Mouse (Mus musculus): ENCODE results near the gene Olfr1289. TPM values are rescaled to one million over a fixed set of nuclear protein-coding genes. Genes with fewer than 3 reads are reported as not detected.

Olfr1289 gene
- polyA plus RNA-seq, 1 experiment from 2014 or later = not detected

DNA sequence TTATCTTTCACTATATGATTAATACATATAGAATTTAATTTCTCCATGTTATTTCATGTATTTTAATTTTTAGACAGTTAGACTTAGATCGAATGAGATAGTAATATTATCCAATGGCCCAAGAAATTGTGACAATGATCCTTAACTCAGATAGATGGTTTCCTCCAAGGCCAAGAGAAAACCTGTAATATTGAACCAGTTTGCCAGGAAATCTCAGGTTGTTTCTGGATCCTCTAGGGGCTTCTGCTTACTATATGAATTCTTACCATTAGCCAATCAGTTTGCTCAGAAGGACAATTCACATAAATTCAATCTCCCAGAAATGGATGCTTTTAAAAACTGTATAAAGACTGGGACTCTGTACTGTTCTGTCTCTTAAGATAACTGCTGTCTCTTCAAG lies 44.3 kb downstream of the Olfr1289 start, which contains the start of gene Olfr1293-ps:
Gene Olfr1293-ps (plus strand): TSS at position 301 of the 400 bp plus-strand sequence.
- ATAC-seq = no peak
- DNase-seq (ENCODE audit: low spot score) = no peak
- Histone ChIP-seq H3K4me2 (replicated peaks; ENCODE audit: low read depth, low read length) (no peak within 1 kb of the TSS), H3K4me1 (ENCODE audit: insufficient read depth, low read depth, low read length) (no peaks in the 10 kb centered on the region), H3K9me3 (ENCODE audit: low read length) (no peaks in the 10 kb centered on the region; the same call in 1 of the 2 replicates), H3K27ac (ENCODE audit: low read length) (no peak within 1 kb of the TSS), H3K9ac (replicated peaks; ENCODE audit: low read depth) (no peak within 1 kb of the TSS), H3K27me3 (replicated peaks; ENCODE audit: insufficient read depth, low read length) (no peaks in the 10 kb centered on the region), H3K36me3 (ENCODE audit: insufficient read depth, low read length) (no peaks in the 10 kb centered on the region), H3K4me3 (ENCODE audit: low read depth, low read length) (no peak within 1 kb of the TSS)
- no peak for TF ChIP-seq CTCF (IDR thresholded peaks at IDR 0.05)
- no peak for TF ChIP-seq EP300 (IDR thresholded peaks at IDR 0.05)
- 74% methylated on average over 1 of the region's 1 CpGs for WGBS

Other genes with a start within 250 kb of the Olfr1289 start
- not detected in 2 replicates for gene Olfr1275, start 245.5 kb upstream of the Olfr1289 start, polyA plus RNA-seq (2015; fragmentation: Nextera tagmentation; extraction: Ambion mirVana)
- not detected in 2 replicates for gene Olfr1276, start 226.3 kb upstream of the Olfr1289 start, polyA plus RNA-seq (2015; fragmentation: Nextera tagmentation; extraction: Ambion mirVana)
- gene Olfr1277, start 206.7 kb upstream of the Olfr1289 start, polyA plus RNA-seq (2015; fragmentation: Nextera tagmentation; extraction: Ambion mirVana) = not detected in 2 replicates
- gene Olfr1278, start 190.7 kb upstream of the Olfr1289 start, polyA plus RNA-seq (2015; fragmentation: Nextera tagmentation; extraction: Ambion mirVana) = not detected in 2 replicates
- gene Olfr1279, start 180.2 kb upstream of the Olfr1289 start, polyA plus RNA-seq (2015; fragmentation: Nextera tagmentation; extraction: Ambion mirVana) = not detected in 2 replicates
- not detected in 2 replicates for gene Olfr1280, start 166.8 kb upstream of the Olfr1289 start, polyA plus RNA-seq (2015; fragmentation: Nextera tagmentation; extraction: Ambion mirVana)
- not detected in 2 replicates for gene Olfr1281, start 154.3 kb upstream of the Olfr1289 start, polyA plus RNA-seq (2015; fragmentation: Nextera tagmentation; extraction: Ambion mirVana)
- gene Olfr1282, start 144.7 kb upstream of the Olfr1289 start, polyA plus RNA-seq (2015; fragmentation: Nextera tagmentation; extraction: Ambion mirVana) = not detected in 2 replicates
- gene Olfr1283, start 114.0 kb upstream of the Olfr1289 start, polyA plus RNA-seq (2015; fragmentation: Nextera tagmentation; extraction: Ambion mirVana) = not detected in 2 replicates
- not detected in 2 replicates for gene Olfr1284, start 105.3 kb upstream of the Olfr1289 start, polyA plus RNA-seq (2015; fragmentation: Nextera tagmentation; extraction: Ambion mirVana)
- not detected in 2 replicates for gene Olfr1286, start 57.7 kb upstream of the Olfr1289 start, polyA plus RNA-seq (2015; fragmentation: Nextera tagmentation; extraction: Ambion mirVana)
- gene Olfr1287, start 31.7 kb upstream of the Olfr1289 start, polyA plus RNA-seq (2015; fragmentation: Nextera tagmentation; extraction: Ambion mirVana) = not detected in 2 replicates
- not detected in 2 replicates for gene Olfr1288, start 6.7 kb upstream of the Olfr1289 start, polyA plus RNA-seq (2015; fragmentation: Nextera tagmentation; extraction: Ambion mirVana)
- not detected in 2 replicates for gene Olfr1290, start 13.0 kb downstream of the Olfr1289 start, polyA plus RNA-seq (2015; fragmentation: Nextera tagmentation; extraction: Ambion mirVana)
- gene Olfr1291-ps1, start 16.4 kb downstream of the Olfr1289 start, polyA plus RNA-seq (2015; fragmentation: Nextera tagmentation; extraction: Ambion mirVana) = not detected in 2 replicates
- gene Olfr1293-ps, start 44.4 kb downstream of the Olfr1289 start, polyA plus RNA-seq (2015; fragmentation: Nextera tagmentation; extraction: Ambion mirVana) = not detected in 2 replicates
- not detected in 2 replicates for gene Olfr1294, start 59.5 kb downstream of the Olfr1289 start, polyA plus RNA-seq (2015; fragmentation: Nextera tagmentation; extraction: Ambion mirVana)
- not detected in 2 replicates for gene Olfr1295, start 88.9 kb downstream of the Olfr1289 start, polyA plus RNA-seq (2015; fragmentation: Nextera tagmentation; extraction: Ambion mirVana)
- gene Olfr1297, start 145.7 kb downstream of the Olfr1289 start, polyA plus RNA-seq (2015; fragmentation: Nextera tagmentation; extraction: Ambion mirVana) = not detected in 2 replicates
- not detected in 2 replicates for gene Olfr1298, start 168.4 kb downstream of the Olfr1289 start, polyA plus RNA-seq (2015; fragmentation: Nextera tagmentation; extraction: Ambion mirVana)
- not detected in 2 replicates for gene Olfr1299, start 180.6 kb downstream of the Olfr1289 start, polyA plus RNA-seq (2015; fragmentation: Nextera tagmentation; extraction: Ambion mirVana)

Measured in lung, postnatal 0 days (tissue).